Mouse (Mus musculus) splenic B cell, adult 2 months (primary cell): ENCODE results near the gene Stat5b.

Experiments
- DNase-seq: peaks from one replicate; pipeline ENCODE4 v3.0.0-alpha.2; 2011; ENCODE audit warnings: low read depth, low spot score
- H3K27me3 ChIP-seq: 2 replicates; pipeline ENCODE4 v1.6.1; 2012; ENCODE audit warnings: mild to moderate bottlenecking, low read length, moderate library complexity, mixed read lengths; ENCODE audit not compliant: control insufficient read depth, poor library complexity, insufficient read depth, severe bottlenecking
- H3K36me3 ChIP-seq: 2 replicates; pipeline ENCODE4 v1.6.1; 2012; ENCODE audit warnings: mild to moderate bottlenecking, low read length, moderate library complexity, mixed read lengths; ENCODE audit not compliant: control insufficient read depth, poor library complexity, insufficient read depth, severe bottlenecking

Stat5b gene

GRCm38 (mm10) chr11:100855178-100855577 is 4.7 kb upstream of the Stat5b start:
- Histone ChIP-seq H3K36me3 (no peaks in the 10 kb centered on the region), H3K27me3 (no peaks in the 10 kb centered on the region)
- no peak for DNase-seq

GRCm38 (mm10) chr11:100854268-100854667 is 3.7 kb upstream of the Stat5b start:
- no peaks in the 10 kb centered on the region for H3K27me3 ChIP-seq
- no peaks in the 10 kb centered on the region for H3K36me3 ChIP-seq
- no peak for DNase-seq

- Histone ChIP-seq H3K27me3 (no peaks in the 10 kb centered on the region), H3K36me3 (no peaks in the 10 kb centered on the region)
- DNase-seq: no peak
Observed at GRCm38 (mm10) chr11:100853018-100853417, 2.5 kb upstream of the Stat5b start.

DNA sequence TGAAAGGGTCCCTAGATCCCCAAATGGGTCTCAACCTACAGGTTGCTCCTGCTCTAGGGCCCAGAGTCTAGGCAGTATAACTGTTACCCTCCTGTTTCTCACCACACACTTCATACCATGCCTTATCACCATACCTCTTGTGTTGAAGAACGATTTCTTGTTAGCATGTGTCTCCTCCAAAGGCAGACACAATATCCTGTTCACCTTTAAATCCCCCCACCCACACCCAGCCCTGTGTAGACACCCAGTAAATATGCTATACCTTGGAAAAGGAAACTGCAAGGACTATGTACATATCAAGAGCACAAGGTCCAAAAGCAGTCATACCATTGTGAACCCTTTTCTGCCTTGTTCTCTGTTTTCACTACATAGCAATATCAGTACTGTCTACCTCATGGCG is 1.6 kb upstream of the Stat5b start:
- no peaks in the 10 kb centered on the region for H3K27me3 ChIP-seq
- H3K36me3 ChIP-seq: no peaks in the 10 kb centered on the region
- no peak for DNase-seq

DNA sequence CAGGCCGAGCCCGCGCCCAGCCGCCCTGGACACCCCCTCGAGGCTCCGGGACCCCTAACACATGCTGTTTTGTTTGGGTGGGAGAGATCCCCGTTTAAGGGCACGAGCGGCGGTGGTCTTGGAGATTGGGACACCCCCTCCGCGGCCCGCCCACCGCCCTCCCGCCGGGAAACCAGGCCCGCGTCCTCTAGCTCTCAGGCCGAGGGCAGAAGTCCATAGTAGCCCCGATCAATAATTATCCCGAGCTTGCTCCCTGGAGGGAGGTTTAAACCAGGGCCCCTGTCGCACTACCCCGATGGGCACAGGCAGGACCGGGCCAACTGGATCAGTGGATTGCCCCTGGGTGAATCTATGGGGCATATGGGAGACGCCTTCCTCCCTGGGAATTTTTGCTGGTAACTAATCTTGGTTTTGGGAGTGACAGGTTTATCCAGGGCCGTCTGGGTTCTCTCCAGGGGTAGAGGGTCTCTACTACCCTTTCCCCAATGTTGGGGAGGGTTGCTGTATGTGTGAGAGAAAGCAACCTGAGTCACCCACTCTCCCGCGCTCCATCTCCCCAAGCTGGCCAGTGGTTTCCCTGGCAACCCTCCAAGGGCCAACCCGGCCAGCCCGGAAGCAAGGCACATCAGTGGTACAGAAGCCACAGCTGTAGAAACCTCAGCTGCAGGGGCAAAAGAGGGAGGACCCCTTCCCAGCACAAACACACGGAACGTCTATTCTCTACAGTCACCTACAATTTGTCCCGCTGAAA is 429 bp upstream of the Stat5b start:
- no peaks in the 10 kb centered on the region for H3K27me3 ChIP-seq
- no peaks in the 10 kb centered on the region for H3K36me3 ChIP-seq
- DNase-seq: no peak

GRCm38 (mm10) chr11:100849456-100850037 is 977 bp downstream of the Stat5b start:
- DNase-seq: no peak
- Histone ChIP-seq H3K27me3 (no peaks in the 10 kb centered on the region), H3K36me3 (0 out of 2 replicates have a peak, but pooled peaks cover 2% of the 10 kb centered on the region)

- Histone ChIP-seq H3K27me3 (no peaks in the 10 kb centered on the region), H3K36me3 (0 out of 2 replicates have a peak, but pooled peaks cover 2% of the 10 kb centered on the region)
- no peak for DNase-seq
Observed at GRCm38 (mm10) chr11:100848789-100849379, 1.6 kb downstream of the Stat5b start.

- DNase-seq: no peak
- Histone ChIP-seq H3K36me3 (0 out of 2 replicates have a peak, but pooled peaks cover 2% of the 10 kb centered on the region), H3K27me3 (no peaks in the 10 kb centered on the region)
Observed at GRCm38 (mm10) chr11:100848080-100848479, 2.4 kb downstream of the Stat5b start.

- no peaks in the 10 kb centered on the region for H3K27me3 ChIP-seq
- 0 out of 2 replicates have a peak, but pooled peaks cover 2% of the 10 kb centered on the region for H3K36me3 ChIP-seq
- DNase-seq: no peak
Observed at GRCm38 (mm10) chr11:100847572-100847971, 3.0 kb downstream of the Stat5b start.

DNA sequence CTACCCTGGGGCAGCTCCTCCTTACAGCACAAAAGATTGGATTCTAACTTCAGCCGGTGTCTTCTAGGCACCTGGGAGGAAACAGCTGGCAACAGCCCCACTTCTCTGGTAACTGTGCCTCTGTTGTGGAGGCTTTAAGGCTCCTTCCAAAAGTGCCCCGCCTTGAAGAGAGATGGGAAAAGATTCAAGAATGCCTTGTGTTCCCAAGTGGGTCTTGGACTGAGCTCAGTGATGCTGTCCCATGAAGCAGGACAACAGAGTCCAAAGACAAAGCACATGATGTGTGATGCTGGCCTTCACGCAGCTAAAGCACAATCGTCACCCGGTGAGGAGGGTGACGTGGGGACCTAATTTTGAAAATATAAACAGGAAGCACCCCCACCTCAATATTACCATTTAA is 4.7 kb downstream of the Stat5b start:
- Histone ChIP-seq H3K27me3 (no peaks in the 10 kb centered on the region), H3K36me3 (0 out of 2 replicates have a peak, but pooled peaks cover 2% of the 10 kb centered on the region)
- no peak for DNase-seq

- Histone ChIP-seq H3K27me3 (no peaks in the 10 kb centered on the region), H3K36me3 (0 out of 2 replicates have a peak, but pooled peaks cover 2% of the 10 kb centered on the region)
- no peak for DNase-seq
Observed at GRCm38 (mm10) chr11:100844121-100844520, 6.4 kb downstream of the Stat5b start.

GRCm38 (mm10) chr11:100843070-100843669 is 7.4 kb downstream of the Stat5b start:
- no peak for DNase-seq
- Histone ChIP-seq H3K36me3 (0 out of 2 replicates have a peak, but pooled peaks cover 2% of the 10 kb centered on the region), H3K27me3 (no peaks in the 10 kb centered on the region)

DNA sequence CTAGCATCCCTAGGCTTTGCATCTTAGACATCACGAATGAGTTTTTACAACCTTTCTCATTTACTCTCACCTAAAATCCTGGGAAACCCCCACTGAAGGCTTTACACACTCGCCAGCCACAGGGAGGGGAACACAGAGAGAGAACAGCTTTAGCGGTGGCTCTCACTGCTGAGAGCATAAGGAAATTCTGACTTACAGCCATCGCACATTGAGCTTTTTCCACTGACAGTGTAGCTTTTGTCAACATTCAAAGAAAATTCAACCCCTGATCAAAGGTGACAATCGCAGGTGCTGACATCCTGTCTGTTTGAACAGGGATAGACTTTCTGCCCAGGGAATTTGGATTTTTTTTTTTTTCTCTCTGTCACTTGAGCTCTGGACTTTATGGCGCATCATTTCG is 8.5 kb downstream of the Stat5b start:
- DNase-seq: no peak
- Histone ChIP-seq H3K36me3 (0 out of 2 replicates have a peak, but pooled peaks cover 2% of the 10 kb centered on the region), H3K27me3 (no peaks in the 10 kb centered on the region)

DNA sequence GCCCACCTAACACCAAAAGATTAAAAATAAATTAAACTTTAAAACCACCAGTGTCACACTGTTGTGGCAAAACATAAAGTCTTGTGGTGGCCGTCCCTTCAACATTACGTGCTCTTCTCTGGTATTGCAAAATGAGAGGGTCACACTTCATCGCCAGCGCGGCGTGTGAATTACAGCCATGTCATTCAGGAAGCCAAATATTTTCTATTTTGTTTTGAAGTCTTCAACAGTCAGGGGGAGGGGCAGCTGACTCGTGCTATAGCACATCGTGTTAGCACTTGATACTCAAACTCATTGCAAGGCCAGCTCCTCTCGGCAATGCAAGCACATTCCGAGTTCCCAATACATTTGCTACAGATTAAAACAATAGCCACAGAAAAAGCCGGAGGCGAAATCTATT is 9.7 kb downstream of the Stat5b start:
- peak; percentile 46 for DNase-seq
- H3K36me3 ChIP-seq: 0 out of 2 replicates have a peak, but pooled peaks cover 2% of the 10 kb centered on the region
- H3K27me3 ChIP-seq: no peaks in the 10 kb centered on the region

DNA sequence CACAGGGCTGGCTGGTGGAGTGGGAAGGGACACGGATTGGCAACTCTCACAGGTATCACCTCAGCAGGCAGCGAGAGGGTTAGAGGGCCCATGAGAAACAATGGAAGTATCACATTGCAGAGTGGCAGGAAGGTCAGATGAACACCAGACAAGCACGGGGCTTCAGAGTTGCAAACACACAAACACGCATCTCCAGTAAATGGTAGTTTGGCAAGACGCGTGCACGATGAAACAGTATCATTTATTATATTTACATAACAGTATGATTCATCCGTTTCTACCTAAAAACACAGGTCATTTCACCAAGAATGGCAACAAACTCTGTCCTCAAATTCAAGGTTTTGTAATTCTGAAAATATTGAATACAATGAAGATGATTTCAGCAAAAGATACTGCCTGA is 11.0 kb downstream of the Stat5b start:
- no peak for DNase-seq
- Histone ChIP-seq H3K27me3 (no peaks in the 10 kb centered on the region), H3K36me3 (no peaks in the 10 kb centered on the region)
